Mouse (Mus musculus) intestine, postnatal 0 days (tissue): ENCODE results near the gene Pcgf2. TPM values are rescaled to one million over a fixed set of nuclear protein-coding genes. Genes with fewer than 3 reads are reported as not detected.

Experiments
- ATAC-seq: fragments of 200-750 bp; cut with Nextera tagmentation; 2 replicates; pipeline ENCODE4 v1.8.0; 2017; ENCODE audit warnings: mild to moderate bottlenecking, moderate TSS enrichment, moderate library complexity
- H3K27ac ChIP-seq: fragments of 300-500 bp; sonication (generic); 2 replicates; pipeline ENCODE4 v1.5.1; 2014; ENCODE audit warnings: mild to moderate bottlenecking, low read depth, low read length, moderate library complexity
- H3K27me3 ChIP-seq: fragments of 300-500 bp; sonication (generic); replicated peaks from 2 replicates; pipeline ENCODE4 v1.6.1; 2014; ENCODE audit warnings: low read length, mixed read lengths; ENCODE audit not compliant: control insufficient read depth, insufficient read depth
- H3K36me3 ChIP-seq: fragments of 300-500 bp; sonication (generic); 2 replicates; pipeline ENCODE4 v1.6.1; 2014; ENCODE audit warnings: mild to moderate bottlenecking, moderate library complexity; ENCODE audit not compliant: control insufficient read depth, insufficient read depth
- H3K4me1 ChIP-seq: fragments of 300-500 bp; sonication (generic); replicated peaks from 2 replicates; pipeline ENCODE4 v1.6.1; 2014; ENCODE audit warnings: antibody characterized with exemption, low read length, mixed read lengths; ENCODE audit not compliant: control insufficient read depth, insufficient read depth
- H3K4me2 ChIP-seq: fragments of 300-500 bp; sonication (generic); replicated peaks from 2 replicates; pipeline ENCODE4 v1.6.1; 2014; ENCODE audit warnings: low read depth, mild to moderate bottlenecking, moderate library complexity
- H3K4me3 ChIP-seq: fragments of 300-500 bp; sonication (generic); 2 replicates; pipeline ENCODE4 v1.5.1; 2014; ENCODE audit warnings: low read depth, low read length
- H3K9ac ChIP-seq: fragments of 300-500 bp; sonication (generic); 2 replicates; pipeline ENCODE4 v1.6.1; 2014; ENCODE audit warnings: mild to moderate bottlenecking, low read depth, low read length
- H3K9me3 ChIP-seq: fragments of 300-500 bp; sonication (generic); 2 replicates; pipeline ENCODE4 v1.6.1; 2016; ENCODE audit warnings: mixed run types; ENCODE audit not compliant: control insufficient read depth
- CTCF ChIP-seq: sonication (generic); IDR thresholded peaks from 2 replicates; pipeline ENCODE4 v1.5.1; 2016; ENCODE audit warnings: low read depth, mild to moderate bottlenecking, control low read depth, antibody characterized with exemption, moderate library complexity
- WGBS: fragments of 180-500 bp; shearing (Covaris S2); extraction: QIAGEN DNeasy Blood & Tissue Kit; methylation state at CpG from one replicate; pipeline ENCODE4 v1.1.7; 2014; 5-methylcytosine and 5-hydroxymethylcytosine counted together
- polyA plus RNA-seq: library from polyadenylated mRNA; unstranded; fragments of >200 nt; fragmentation: Nextera tagmentation; extraction: Ambion mirVana; gene quantifications from 2 replicates; pipeline ENCODE4 v1.2.1, GENCODE M21; 2015

Gene Pcgf2
- polyA plus RNA-seq, 1 experiment from 2014 or later: 8.9 TPM

DNA sequence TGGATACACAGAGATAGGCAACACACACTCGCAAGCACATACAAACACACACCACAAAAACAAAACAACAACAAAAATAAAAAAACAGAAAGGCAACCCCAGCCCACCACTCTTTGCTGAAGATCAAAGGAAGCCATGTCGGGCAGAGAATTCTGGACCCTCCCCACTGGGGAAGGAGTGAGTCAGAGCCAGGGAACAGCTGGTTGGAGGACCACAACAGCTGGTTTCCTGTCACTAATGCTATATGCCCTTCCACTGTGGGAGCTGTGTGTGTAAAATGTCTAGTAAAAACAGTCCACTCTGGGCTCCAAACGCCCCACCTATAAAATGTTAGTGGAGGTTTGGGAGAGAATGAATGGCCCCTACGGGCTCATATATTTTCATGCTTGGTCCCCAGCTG lies 21.0 kb upstream of the Pcgf2 start:
- Histone ChIP-seq H3K4me3 (no peak overlapping the region), H3K4me2 (no peak overlapping the region), H3K27ac (no peak overlapping the region), H3K9ac (no peak overlapping the region), H3K27me3 (no peaks in the 10 kb centered on the region), H3K9me3 (no peaks in the 10 kb centered on the region), H3K36me3 (peaks cover 84% of the 10 kb centered on the region), H3K4me1 (no peaks in the 10 kb centered on the region)
- no peak for ATAC-seq
- 92% methylated on average over 4 of the region's 4 CpGs for WGBS
- no peak for TF ChIP-seq CTCF

DNA sequence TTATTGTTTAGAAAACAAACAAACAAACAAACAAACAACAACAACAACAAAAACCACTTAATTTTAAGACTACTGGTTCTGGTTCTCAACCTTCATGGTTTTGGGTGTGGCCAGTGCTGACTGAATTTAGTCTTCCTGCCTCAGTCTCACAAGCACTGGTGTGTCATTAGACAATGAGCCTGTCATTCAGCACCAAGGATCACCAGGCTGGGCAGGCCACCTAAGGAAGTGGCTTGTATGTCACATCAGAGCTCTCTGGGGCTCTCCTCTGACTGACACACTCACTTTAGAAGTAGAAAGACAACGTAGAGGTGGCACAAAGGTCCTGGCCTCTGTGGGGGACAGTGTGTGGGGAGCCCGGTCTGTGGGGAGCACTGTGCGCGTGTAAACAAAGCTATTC lies 18.7 kb upstream of the Pcgf2 start:
- 98% methylated on average over 4 of the region's 4 CpGs for WGBS

DNA sequence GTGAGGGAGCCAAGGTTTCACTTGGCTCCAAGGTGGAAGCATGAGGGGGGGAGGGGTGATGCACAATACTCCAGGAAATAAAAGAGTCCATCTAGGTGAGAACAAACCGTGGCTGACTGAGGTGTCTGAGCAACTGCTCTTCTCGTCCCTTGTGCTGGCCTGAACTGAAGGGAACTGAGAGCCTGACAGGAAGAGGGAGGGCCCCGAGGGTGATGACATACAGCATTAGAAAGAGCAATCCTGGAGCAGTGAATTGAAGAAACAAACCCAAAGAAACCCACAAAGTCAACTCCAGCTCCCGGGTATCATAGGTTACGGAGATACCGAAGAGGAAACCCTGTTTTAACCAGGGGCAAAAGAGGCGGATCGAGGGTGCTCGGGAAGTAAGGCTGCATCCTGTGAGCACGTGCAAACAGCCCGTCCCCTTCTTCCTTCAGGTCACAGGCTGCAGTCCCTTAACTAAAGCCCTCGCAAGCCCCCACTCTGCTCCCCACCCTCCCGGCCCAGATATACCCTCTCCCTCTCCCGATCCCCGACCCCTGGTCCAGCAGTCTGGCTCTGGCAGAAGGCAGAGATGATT lies 18.1 kb upstream of the Pcgf2 start:
- TF ChIP-seq CTCF: no peak
- peaks cover 78% of the 10 kb centered on the region for H3K36me3 ChIP-seq
- no peak for ATAC-seq
- no peak overlapping the region for H3K9ac ChIP-seq
- no peak overlapping the region for H3K4me2 ChIP-seq
- H3K27me3 ChIP-seq: no peaks in the 10 kb centered on the region
- H3K27ac ChIP-seq: no peak overlapping the region
- no peaks in the 10 kb centered on the region for H3K9me3 ChIP-seq
- 76% methylated on average over 15 of the region's 15 CpGs for WGBS
- H3K4me1 ChIP-seq: no peaks in the 10 kb centered on the region
- no peak overlapping the region for H3K4me3 ChIP-seq

More for the DNA sequence above, 18.7 kb upstream of the Pcgf2 start:
- H3K27me3 ChIP-seq: no peaks in the 10 kb centered on the region
- H3K9me3 ChIP-seq: no peaks in the 10 kb centered on the region
- H3K9ac ChIP-seq: no peak overlapping the region
- no peak for TF ChIP-seq CTCF
- no peak overlapping the region for H3K4me3 ChIP-seq
- H3K27ac ChIP-seq: no peak overlapping the region
- no peak for ATAC-seq
- H3K4me1 ChIP-seq: no peaks in the 10 kb centered on the region
- H3K4me2 ChIP-seq: no peak overlapping the region
- H3K36me3 ChIP-seq: peaks cover 76% of the 10 kb centered on the region

DNA sequence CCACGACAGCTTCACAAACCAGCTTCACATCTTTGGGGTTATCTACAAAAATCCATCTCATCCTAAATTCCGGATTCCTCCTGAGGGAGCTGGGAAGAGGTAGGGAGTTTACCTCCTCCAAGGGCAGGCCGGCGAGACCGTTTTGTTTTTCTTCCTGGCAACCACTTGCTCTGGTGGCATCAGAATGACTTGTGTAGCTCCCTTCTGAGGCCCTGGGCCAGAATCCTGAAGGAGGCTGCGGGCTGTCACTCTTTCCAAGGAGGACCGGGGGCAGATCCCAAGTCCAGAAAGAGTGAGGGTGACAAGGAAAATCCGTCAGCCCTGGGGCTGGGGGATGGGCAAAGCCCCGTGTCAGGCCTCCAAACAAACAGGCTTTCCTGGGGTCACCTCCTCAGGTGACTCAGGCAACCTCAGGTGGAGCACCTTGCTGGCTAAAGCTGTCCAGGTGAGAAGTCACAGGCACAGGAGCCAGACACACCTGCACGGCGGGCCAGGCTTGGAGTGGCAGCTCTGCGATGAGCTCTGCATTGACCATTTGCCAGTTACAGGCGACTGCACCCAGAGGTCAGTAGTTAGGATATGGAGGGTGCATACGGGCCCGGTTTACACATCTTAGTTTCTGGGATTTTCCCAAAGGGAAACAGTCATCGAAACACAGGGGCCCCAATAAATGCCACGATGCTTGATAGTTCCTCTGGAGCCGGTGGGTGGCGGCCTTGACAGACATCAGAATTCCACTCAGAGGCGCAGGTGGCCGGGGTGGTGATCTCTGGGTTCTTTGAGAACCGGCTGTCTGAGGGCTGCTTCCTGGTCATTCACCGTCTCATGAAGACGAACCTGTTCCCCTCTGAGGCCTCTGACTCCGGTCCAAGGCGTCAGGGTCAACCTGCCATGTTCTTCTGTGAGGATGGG lies 17.3 kb upstream of the Pcgf2 start:
- WGBS: 84% methylated on average over 26 of the region's 26 CpGs
- H3K36me3 ChIP-seq: peaks cover 74% of the 10 kb centered on the region

DNA sequence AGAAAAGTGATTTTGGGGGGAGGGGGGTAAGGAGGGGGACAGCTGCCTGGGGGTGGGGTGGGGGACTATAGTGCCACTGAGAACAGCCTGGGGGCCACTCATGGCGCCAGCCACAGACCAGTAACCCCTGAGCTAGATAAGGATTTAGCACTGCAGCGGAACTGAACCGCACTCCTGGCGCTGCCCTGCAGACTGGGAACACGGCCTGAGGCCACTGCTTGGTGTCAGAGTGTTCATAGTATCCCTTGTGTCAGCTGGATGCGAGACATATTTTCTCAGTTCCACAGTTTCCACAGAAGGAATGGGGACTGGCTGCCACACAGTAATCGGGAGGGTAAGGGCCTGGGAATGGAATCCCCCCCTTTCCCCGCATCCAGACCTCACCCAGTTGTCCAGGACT lies 15.7 kb upstream of the Pcgf2 start:
- H3K27me3 ChIP-seq: no peaks in the 10 kb centered on the region
- H3K4me2 ChIP-seq: no peak overlapping the region
- peaks cover 64% of the 10 kb centered on the region for H3K36me3 ChIP-seq
- 87% methylated on average over 8 of the region's 8 CpGs for WGBS
- H3K9me3 ChIP-seq: no peaks in the 10 kb centered on the region
- ATAC-seq: no peak
- H3K4me1 ChIP-seq: no peaks in the 10 kb centered on the region
- no peak overlapping the region for H3K9ac ChIP-seq
- TF ChIP-seq CTCF: no peak
- no peak overlapping the region for H3K27ac ChIP-seq
- no peak overlapping the region for H3K4me3 ChIP-seq

More for the DNA sequence above, 17.3 kb upstream of the Pcgf2 start:
- Histone ChIP-seq H3K4me2 (no peak overlapping the region), H3K9me3 (no peaks in the 10 kb centered on the region), H3K27me3 (no peaks in the 10 kb centered on the region), H3K4me1 (no peaks in the 10 kb centered on the region), H3K9ac (no peak overlapping the region), H3K4me3 (no peak overlapping the region), H3K27ac (no peak overlapping the region; the same call in 1 of the 2 replicates)
- TF ChIP-seq CTCF: no peak
- ATAC-seq: no peak

DNA sequence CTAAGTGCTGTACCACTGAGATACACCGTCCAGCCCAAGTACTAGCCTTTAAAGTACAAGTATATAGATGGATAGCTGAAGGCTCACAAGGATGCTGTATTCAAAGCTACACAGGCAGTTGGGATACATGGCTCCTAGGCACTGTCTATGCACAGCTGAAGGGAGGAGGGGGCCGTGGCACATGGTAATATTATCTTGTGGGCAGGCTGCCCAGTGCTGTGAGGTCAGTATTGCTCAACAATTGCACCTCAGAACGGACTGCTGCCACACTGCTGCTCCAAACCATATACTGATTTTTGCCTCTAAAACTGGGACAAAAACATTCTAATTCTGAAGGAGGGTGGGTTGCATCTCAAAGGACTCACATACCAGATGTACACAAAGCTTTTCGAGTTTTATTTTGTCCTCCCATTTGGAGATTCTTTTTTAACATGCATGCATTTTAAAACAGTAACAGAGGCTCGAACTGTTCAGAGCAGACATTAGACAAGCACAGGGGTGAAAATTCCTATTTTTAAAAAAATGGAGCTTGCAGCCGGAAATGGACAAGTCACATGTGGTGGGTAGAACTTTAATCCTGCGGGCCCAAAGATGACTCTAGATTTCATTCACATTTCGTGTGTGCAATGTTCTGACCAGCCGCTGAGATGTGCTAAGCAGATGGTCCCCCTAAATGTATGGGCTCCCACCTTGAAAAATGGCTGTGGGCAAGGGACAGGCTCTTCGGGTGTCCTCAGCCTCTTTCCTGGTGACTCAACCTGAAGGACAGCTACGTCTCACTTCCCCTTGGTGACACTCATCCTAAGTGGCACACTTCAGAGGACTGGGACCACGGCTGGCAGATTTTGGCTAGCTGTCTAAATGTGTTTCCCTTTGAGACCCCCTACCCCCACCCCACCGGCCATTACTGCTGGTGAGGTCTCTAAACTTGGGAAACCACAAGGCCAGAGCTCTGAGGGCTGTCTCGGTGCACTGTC lies 14.8 kb upstream of the Pcgf2 start:
- ATAC-seq: no peak
- Histone ChIP-seq H3K4me3 (no peak overlapping the region), H3K27me3 (no peaks in the 10 kb centered on the region), H3K4me1 (no peaks in the 10 kb centered on the region), H3K36me3 (peaks cover 55% of the 10 kb centered on the region), H3K9ac (no peak overlapping the region), H3K4me2 (no peak overlapping the region), H3K9me3 (no peaks in the 10 kb centered on the region), H3K27ac (no peak overlapping the region)
- TF ChIP-seq CTCF: no peak
- 85% methylated on average over 14 of the region's 14 CpGs for WGBS
